Mouse (Mus musculus): ENCODE results near the gene Ccdc73. TPM values are rescaled to one million over a fixed set of nuclear protein-coding genes. Genes with fewer than 3 reads are reported as not detected.

Gene Ccdc73
- total RNA-seq, 1 experiment: 3.5 TPM

- Histone ChIP-seq H3K36me3 (ENCODE audit: control insufficient read depth, insufficient read depth, low read length, poor library complexity, severe bottlenecking) (no peaks in the 10 kb centered on the region), H3K4me1 (ENCODE audit: control insufficient read depth in 2 of 2, insufficient read depth in 2 of 2, low read length in 2 of 2, poor library complexity in 1 of 2) (no peaks in the 10 kb centered on the region), H3K9me3 (ENCODE audit: control insufficient read depth, insufficient read depth, low read depth, low read length) (no peaks in the 10 kb centered on the region), H3K27ac (ENCODE audit: insufficient read depth, low read depth, low read length, poor library complexity, severe bottlenecking) (no peak overlapping the region), H3K4me3 (ENCODE audit: insufficient read depth in 1 of 2, low read depth in 1 of 2, low read length in 2 of 2, poor library complexity in 1 of 2, severe bottlenecking in 1 of 2) (no peak overlapping the region), H3K9ac (ENCODE audit: insufficient read depth, low read depth, low read length, poor library complexity, severe bottlenecking) (no peak overlapping the region)
- TF ChIP-seq ZNF384 (IDR thresholded peaks at IDR 0.05; ENCODE audit: low read depth, low read length) (no peak), MAFK (IDR thresholded peaks at IDR 0.05; ENCODE audit: insufficient read depth, low read depth, low read length) (no peak), ZC3H11A (IDR thresholded peaks at IDR 0.05; ENCODE audit: borderline replicate concordance, low read depth, low read length) (no peak), CHD2 (IDR thresholded peaks at IDR 0.05; ENCODE audit: low read depth, low read length) (no peak), HCFC1 (IDR thresholded peaks at IDR 0.05; ENCODE audit: borderline replicate concordance, insufficient read depth, low read length) (no peak)
- in situ Hi-C loops (cut with MboI; ENCODE audit: low sequenced_read_pairs in 2 of 2, unreplicated experiment in 2 of 2): no loop called here
- no peak for DNase-seq (ENCODE audit: low read depth, low spot score)
These were observed 187.9 kb downstream of the Ccdc73 start for GRCm38 (mm10) chr2:105055529-105055928.

DNA sequence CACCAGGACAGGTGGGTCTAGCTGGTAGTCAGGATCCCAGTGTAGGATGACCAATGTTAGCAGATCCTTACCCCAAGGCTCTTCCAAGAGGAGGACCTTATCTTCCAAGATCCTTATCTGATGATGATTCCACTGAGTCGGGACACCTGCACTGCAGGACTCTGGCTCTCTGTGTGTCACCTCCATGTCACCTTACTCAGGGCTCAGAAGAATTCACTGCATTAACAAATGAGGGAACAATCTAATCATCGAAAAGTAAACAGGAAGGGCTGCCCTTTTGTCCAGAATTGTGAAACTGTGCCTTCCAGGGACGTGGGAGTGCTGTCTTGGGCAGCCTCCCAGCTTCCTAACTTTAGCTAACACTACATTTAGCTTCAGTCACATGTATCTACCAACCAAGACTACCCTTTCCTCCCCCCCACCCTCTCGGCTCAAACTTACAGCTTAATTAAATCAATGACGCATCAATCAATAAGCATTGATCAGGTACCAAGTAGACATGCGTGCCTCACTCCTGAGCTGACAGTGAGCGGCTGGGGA is 191.0 kb downstream of the Ccdc73 start:
- no peak for DNase-seq (ENCODE audit: low read depth, low spot score)
- H3K9ac ChIP-seq (ENCODE audit: insufficient read depth, low read depth, low read length, poor library complexity, severe bottlenecking): no peak overlapping the region
- in situ Hi-C loops (cut with MboI; ENCODE audit: low sequenced_read_pairs in 2 of 2, unreplicated experiment in 2 of 2): no loop called here

GRCm38 (mm10) chr2:105062741-105063372 is 195.3 kb downstream of the Ccdc73 start:
- Histone ChIP-seq H3K36me3 (ENCODE audit: control insufficient read depth, insufficient read depth, low read length, poor library complexity, severe bottlenecking) (no peaks in the 10 kb centered on the region), H3K4me1 (ENCODE audit: control insufficient read depth in 2 of 2, insufficient read depth in 2 of 2, low read length in 2 of 2, poor library complexity in 1 of 2) (peaks cover 2% of the 10 kb centered on the region in 2 experiments; a peak in 1 of 4 replicates), H3K27ac (ENCODE audit: insufficient read depth, low read depth, low read length, poor library complexity, severe bottlenecking) (no peak overlapping the region), H3K4me3 (ENCODE audit: insufficient read depth in 1 of 2, low read depth in 1 of 2, low read length in 2 of 2, poor library complexity in 1 of 2, severe bottlenecking in 1 of 2) (no peak overlapping the region), H3K9ac (ENCODE audit: insufficient read depth, low read depth, low read length, poor library complexity, severe bottlenecking) (no peak overlapping the region), H3K9me3 (ENCODE audit: control insufficient read depth, insufficient read depth, low read depth, low read length) (no peaks in the 10 kb centered on the region)
- DNase-seq (ENCODE audit: low read depth, low spot score): no peak
- no peak for TF ChIP-seq ZNF384 (IDR thresholded peaks at IDR 0.05; ENCODE audit: low read depth, low read length)
- TF ChIP-seq ZC3H11A (IDR thresholded peaks at IDR 0.05; ENCODE audit: borderline replicate concordance, low read depth, low read length): no peak
- no peak for TF ChIP-seq MAFK (IDR thresholded peaks at IDR 0.05; ENCODE audit: insufficient read depth, low read depth, low read length)
- TF ChIP-seq HCFC1 (IDR thresholded peaks at IDR 0.05; ENCODE audit: borderline replicate concordance, insufficient read depth, low read length): no peak
- TF ChIP-seq CHD2 (IDR thresholded peaks at IDR 0.05; ENCODE audit: low read depth, low read length): no peak
- in situ Hi-C loops (cut with MboI; ENCODE audit: low sequenced_read_pairs in 2 of 2, unreplicated experiment in 2 of 2): no loop called here

More for the DNA sequence above, 191.0 kb downstream of the Ccdc73 start:
- Histone ChIP-seq H3K4me1 (ENCODE audit: control insufficient read depth in 2 of 2, insufficient read depth in 2 of 2, low read length in 2 of 2, poor library complexity in 1 of 2) (peaks cover 2% of the 10 kb centered on the region in 2 experiments; a peak in 1 of 4 replicates), H3K27ac (ENCODE audit: insufficient read depth, low read depth, low read length, poor library complexity, severe bottlenecking) (no peak overlapping the region), H3K9me3 (ENCODE audit: control insufficient read depth, insufficient read depth, low read depth, low read length) (no peaks in the 10 kb centered on the region), H3K4me3 (ENCODE audit: insufficient read depth in 1 of 2, low read depth in 1 of 2, low read length in 2 of 2, poor library complexity in 1 of 2, severe bottlenecking in 1 of 2) (no peak overlapping the region), H3K36me3 (ENCODE audit: control insufficient read depth, insufficient read depth, low read length, poor library complexity, severe bottlenecking) (no peaks in the 10 kb centered on the region)
- TF ChIP-seq ZC3H11A (IDR thresholded peaks at IDR 0.05; ENCODE audit: borderline replicate concordance, low read depth, low read length) (no peak), HCFC1 (IDR thresholded peaks at IDR 0.05; ENCODE audit: borderline replicate concordance, insufficient read depth, low read length) (no peak), CHD2 (IDR thresholded peaks at IDR 0.05; ENCODE audit: low read depth, low read length) (no peak), ZNF384 (IDR thresholded peaks at IDR 0.05; ENCODE audit: low read depth, low read length) (no peak), MAFK (IDR thresholded peaks at IDR 0.05; ENCODE audit: insufficient read depth, low read depth, low read length) (no peak)

Other genes starting within 250 kb of the Ccdc73 start
- 8.3 and 11.9 TPM in 2 replicates for gene Tcp11l1, start 155.6 kb upstream of the Ccdc73 start, total RNA-seq (2012; rRNA removed)
- gene Pin1rt1, start 151.4 kb upstream of the Ccdc73 start, total RNA-seq (2012; rRNA removed): not detected in 2 replicates
- 9.5 and 12.1 TPM in 2 replicates for gene Depdc7, start 124.9 kb upstream of the Ccdc73 start, total RNA-seq (2012; rRNA removed)
- gene Qser1, start 51.0 kb upstream of the Ccdc73 start, total RNA-seq (2012; rRNA removed): 20.7 and 23.2 TPM in 2 replicates
- 45.4 and 61.6 TPM in 2 replicates for gene Prrg4, start 17.9 kb upstream of the Ccdc73 start, total RNA-seq (2012; rRNA removed)
- gene Eif3m, start 149.3 kb downstream of the Ccdc73 start, total RNA-seq (2012; rRNA removed): 163 and 229 TPM in 2 replicates
- gene Gm11060, start 224.2 kb downstream of the Ccdc73 start, total RNA-seq (2012; rRNA removed): not detected in 2 replicates

Measured in ES-E14 (cell line).